12 mouse cellular contexts compared by ENCODE assay signal in genomic region chr4:142340057-142340456, GRCm38 (mm10).
DNase-seq lines count a peak whose midpoint lies in the region; ATAC-seq lines count a peak whose summit lies in the region.
"Had no signal": no experiment of that assay in that cellular context is flagged by ENCODE, and none has a peak within 500 bp of the region (broad histone marks: within the 10 kb centered on the region; RNA-seq: fewer than 3 reads in every experiment).

No protein-coding gene starts in this region.

- 5% methylated on average over 3 of the region's 3 CpGs for WGBS in forebrain, embryonic 13.5 days
- 4% methylated on average over 3 of the region's 3 CpGs for WGBS in hindbrain, embryonic 16.5 days
- WGBS in heart, embryonic 12.5 days = 12% methylated on average over 3 of the region's 3 CpGs

- H3K9me3 ChIP-seq in forebrain, embryonic 13.5 days (replicated peaks) = 0 out of 2 replicates have a peak, but pooled peaks cover 4% of the 10 kb centered on the region
- H3K9me3 ChIP-seq in hindbrain, embryonic 16.5 days (ENCODE audit: control insufficient read depth, low read length) = no peaks in the 10 kb centered on the region
- no peaks in the 10 kb centered on the region for H3K9me3 ChIP-seq in heart, embryonic 12.5 days (replicated peaks)
- H3K9me3 ChIP-seq: limb, embryonic 13.5 days had no signal

- 0 out of 2 replicates have a peak overlapping the region, but pooled peaks have one; percentile 7 for H3K4me2 ChIP-seq in forebrain, embryonic 13.5 days
- no peak overlapping the region for H3K4me2 ChIP-seq in hindbrain, embryonic 16.5 days (ENCODE audit: low read length)
- H3K4me2 ChIP-seq in heart, embryonic 12.5 days = no peak overlapping the region
- H3K4me2 ChIP-seq: limb, embryonic 13.5 days had no signal

- no peak overlapping the region for H3K9ac ChIP-seq in forebrain, embryonic 13.5 days
- H3K9ac ChIP-seq in hindbrain, embryonic 16.5 days (ENCODE audit: low read depth, low read length) = no peak overlapping the region
- no peak overlapping the region for H3K9ac ChIP-seq in heart, embryonic 12.5 days
- H3K9ac ChIP-seq: limb, embryonic 13.5 days had no signal

- no peak overlapping the region for H3K4me3 ChIP-seq in forebrain, embryonic 13.5 days
- H3K4me3 ChIP-seq in hindbrain, embryonic 16.5 days (ENCODE audit: low read length) = no peak overlapping the region
- no peak overlapping the region for H3K4me3 ChIP-seq in heart, embryonic 12.5 days
- H3K4me3 ChIP-seq: limb, embryonic 13.5 days had no signal

- H3K27me3 ChIP-seq in forebrain, embryonic 13.5 days = no peaks in the 10 kb centered on the region
- no peaks in the 10 kb centered on the region for H3K27me3 ChIP-seq in hindbrain, embryonic 16.5 days (replicated peaks; ENCODE audit: control insufficient read depth, insufficient read depth, low read length)
- no peaks in the 10 kb centered on the region for H3K27me3 ChIP-seq in heart, embryonic 12.5 days (replicated peaks)
- H3K27me3 ChIP-seq: limb, embryonic 13.5 days had no signal

- ATAC-seq in forebrain, embryonic 13.5 days = peak; percentile 69
- ATAC-seq in hindbrain, embryonic 16.5 days = peak; percentile 23
- no peak for ATAC-seq in heart, embryonic 12.5 days (ENCODE audit: insufficient number of reproducible peaks, low FRiP score)
- ATAC-seq: lung, postnatal 0 days had no signal

- peaks cover 70% of the 10 kb centered on the region for H3K4me1 ChIP-seq in forebrain, embryonic 13.5 days
- peaks cover 30% of the 10 kb centered on the region for H3K4me1 ChIP-seq in hindbrain, embryonic 16.5 days (ENCODE audit: control insufficient read depth, insufficient read depth, low read depth, low read length)
- H3K4me1 ChIP-seq in heart, embryonic 12.5 days (replicated peaks) = peaks cover 20% of the 10 kb centered on the region

- H3K36me3 ChIP-seq in forebrain, embryonic 13.5 days (ENCODE audit: poor library complexity, severe bottlenecking) = no peaks in the 10 kb centered on the region
- no peaks in the 10 kb centered on the region for H3K36me3 ChIP-seq in hindbrain, embryonic 16.5 days (ENCODE audit: control insufficient read depth, insufficient read depth, low read length)
- no peaks in the 10 kb centered on the region for H3K36me3 ChIP-seq in heart, embryonic 12.5 days
- H3K36me3 ChIP-seq: G1E; limb, embryonic 13.5 days had no signal

- no peak overlapping the region for H3K27ac ChIP-seq in forebrain, embryonic 13.5 days
- H3K27ac ChIP-seq in hindbrain, embryonic 16.5 days (ENCODE audit: low read depth, low read length) = no peak overlapping the region
- H3K27ac ChIP-seq in heart, embryonic 12.5 days (ENCODE audit: poor library complexity, severe bottlenecking) = no peak overlapping the region
- H3K27ac ChIP-seq: limb, embryonic 13.5 days had no signal

- DNase-seq in lung, postnatal 10 days = peak; percentile 48
- DNase-seq in lung, postnatal 25 days (ENCODE audit: low spot score) = no peak
- peak; percentile 76 for DNase-seq in retina, postnatal 1 day
- no peak for DNase-seq in adipocyte (ENCODE audit: low spot score)
- DNase-seq: adrenal gland, adult 2 months; gastrocnemius, postnatal 36 days had no signal

Comparison
In these comparisons a context has a peak if more than half of its experiments do, and no peak if none do; other contexts are left out.
1. DNase-seq: peak in lung, postnatal 10 days (single experiment) and retina, postnatal 1 day (single experiment); none in lung, postnatal 25 days (single experiment) and adipocyte (single experiment).